Mouse (Mus musculus) midbrain, embryonic 13.5 days (tissue): ENCODE data around the gene Mgat1. TPM values are rescaled to one million over a fixed set of nuclear protein-coding genes. Genes with fewer than 3 reads are reported as not detected.
"Not testable (repeated sequence)": the region's sequence is repeated elsewhere in the genome, so short reads cannot be mapped to it uniquely, and the experiment has no call there.

Experiments
- ATAC-seq: fragments of 200-750 bp; cut with Nextera tagmentation; 2 replicates; pipeline ENCODE4 v1.8.0; 2017; ENCODE audit warnings: mild to moderate bottlenecking, moderate TSS enrichment, moderate library complexity
- H3K27ac ChIP-seq: fragments of 300-500 bp; sonication (generic); 2 replicates; pipeline ENCODE4 v1.5.1; 2015; ENCODE audit warnings: inconsistent platforms, mild to moderate bottlenecking, moderate library complexity
- H3K27me3 ChIP-seq: fragments of 300-500 bp; sonication (generic); 2 replicates; pipeline ENCODE4 v1.6.1; 2015; ENCODE audit warnings: mild to moderate bottlenecking, inconsistent platforms
- H3K36me3 ChIP-seq: fragments of 300-500 bp; sonication (generic); 2 replicates; pipeline ENCODE4 v1.6.1; 2015; ENCODE audit warnings: mild to moderate bottlenecking, inconsistent platforms
- H3K4me1 ChIP-seq: fragments of 300-500 bp; sonication (generic); replicated peaks from 2 replicates; pipeline ENCODE4 v1.6.1; 2015; ENCODE audit warnings: inconsistent platforms
- H3K4me2 ChIP-seq: fragments of 300-500 bp; sonication (generic); replicated peaks from 2 replicates; pipeline ENCODE4 v1.6.1; 2015; ENCODE audit warnings: moderate library complexity, mild to moderate bottlenecking, inconsistent platforms
- H3K4me3 ChIP-seq: fragments of 300-500 bp; sonication (generic); replicated peaks from 2 replicates; pipeline ENCODE4 v1.5.1; 2015; ENCODE audit warnings: mild to moderate bottlenecking, inconsistent platforms
- H3K9ac ChIP-seq: fragments of 300-500 bp; sonication (generic); replicated peaks from 2 replicates; pipeline ENCODE4 v1.6.1; 2015; ENCODE audit warnings: mild to moderate bottlenecking, inconsistent platforms
- H3K9me3 ChIP-seq: fragments of 300-500 bp; sonication (generic); 2 replicates; pipeline ENCODE4 v1.6.1; 2016; ENCODE audit warnings: mild to moderate bottlenecking, inconsistent platforms
- WGBS: fragments of 180-500 bp; shearing (Covaris S2); methylation state at CpG from one replicate; pipeline ENCODE4 v1.1.7; 2015; 5-methylcytosine and 5-hydroxymethylcytosine counted together
- polyA plus RNA-seq: library from polyadenylated mRNA; unstranded; fragments of >200 nt; fragmentation: Nextera tagmentation; extraction: Ambion mirVana; gene quantifications from 2 replicates; pipeline ENCODE4 v1.2.1, GENCODE M21; 2015

The Mgat1 gene
- polyA plus RNA-seq, 1 experiment from 2014 or later = 32.1 TPM

GRCm38 (mm10) chr11:49267970-49268579 is 24.1 kb downstream of the Mgat1 start:
- Histone ChIP-seq H3K27ac (no peak overlapping the region), H3K4me2 (no peak overlapping the region), H3K27me3 (no peaks in the 10 kb centered on the region), H3K9ac (no peak overlapping the region), H3K4me3 (no peak overlapping the region), H3K9me3 (no peaks in the 10 kb centered on the region), H3K4me1 (no peaks in the 10 kb centered on the region), H3K36me3 (peaks cover 7% of the 10 kb centered on the region; the same call in 1 of the 2 replicates)
- ATAC-seq = no peak
- 85% methylated on average over 15 of the region's 15 CpGs for WGBS

GRCm38 (mm10) chr11:49269761-49270160 is 25.8 kb downstream of the Mgat1 start:
- ATAC-seq = no peak
- H3K9ac ChIP-seq = no peak overlapping the region
- H3K4me2 ChIP-seq = no peak overlapping the region
- H3K4me3 ChIP-seq = no peak overlapping the region
- WGBS = 95% methylated on average over 9 of the region's 9 CpGs
- peaks cover 6% of the 10 kb centered on the region; the same call in 1 of the 2 replicates for H3K4me1 ChIP-seq
- H3K27ac ChIP-seq = no peak overlapping the region
- no peaks in the 10 kb centered on the region for H3K9me3 ChIP-seq
- 0 out of 2 replicates have a peak, but pooled peaks cover 2% of the 10 kb centered on the region for H3K36me3 ChIP-seq
- H3K27me3 ChIP-seq = no peaks in the 10 kb centered on the region

- Histone ChIP-seq H3K9me3 (no peaks in the 10 kb centered on the region), H3K27me3 (no peaks in the 10 kb centered on the region), H3K27ac (no peak overlapping the region), H3K4me1 (peaks cover 6% of the 10 kb centered on the region; the same call in 1 of the 2 replicates), H3K4me3 (no peak overlapping the region), H3K36me3 (no peaks in the 10 kb centered on the region), H3K4me2 (no peak overlapping the region), H3K9ac (no peak overlapping the region)
- WGBS = 90% methylated on average over 4 of the region's 4 CpGs
- no peak for ATAC-seq
Measured at GRCm38 (mm10) chr11:49270368-49270767, 26.4 kb downstream of the Mgat1 start.

- H3K36me3 ChIP-seq = no peaks in the 10 kb centered on the region
- no peaks in the 10 kb centered on the region for H3K9me3 ChIP-seq
Measured at GRCm38 (mm10) chr11:49271334-49271733, 27.3 kb downstream of the Mgat1 start.

GRCm38 (mm10) chr11:49273834-49274519 is 30.0 kb downstream of the Mgat1 start:
- Histone ChIP-seq H3K36me3 (no peaks in the 10 kb centered on the region), H3K4me1 (peaks cover 6% of the 10 kb centered on the region; the same call in 1 of the 2 replicates), H3K27ac (no peak overlapping the region), H3K9me3 (no peaks in the 10 kb centered on the region), H3K4me2 (no peak overlapping the region; the same call in 1 of the 2 replicates), H3K9ac (0 out of 2 replicates have a peak overlapping the region, but pooled peaks have one; percentile 1), H3K4me3 (no peak overlapping the region), H3K27me3 (no peaks in the 10 kb centered on the region)
- WGBS = 62% methylated on average over 11 of the region's 11 CpGs
- ATAC-seq = peak; percentile 72

More at GRCm38 (mm10) chr11:49271334-49271733, 27.3 kb downstream of the Mgat1 start:
- Histone ChIP-seq H3K27me3 (no peaks in the 10 kb centered on the region), H3K4me2 (no peak overlapping the region), H3K4me1 (peaks cover 6% of the 10 kb centered on the region; the same call in 1 of the 2 replicates), H3K4me3 (no peak overlapping the region), H3K9ac (no peak overlapping the region), H3K27ac (no peak overlapping the region)
- peak; percentile 46; the same call in 1 of the 2 replicates for ATAC-seq
- 31% methylated on average over 7 of the region's 7 CpGs for WGBS

GRCm38 (mm10) chr11:49278222-49278621 is 34.2 kb downstream of the Mgat1 start, which contains the start of gene Olfr1393:
Olfr1393 (plus strand) TSS chr11:49278304.
- H3K9me3 ChIP-seq = no peaks in the 10 kb centered on the region
- peaks cover 6% of the 10 kb centered on the region; the same call in 1 of the 2 replicates for H3K4me1 ChIP-seq
- ATAC-seq = no peak
- H3K27ac ChIP-seq = no peak within 1 kb of the TSS
- 78% methylated on average over 3 of the region's 3 CpGs for WGBS
- no peak within 1 kb of the TSS for H3K4me2 ChIP-seq
- no peaks in the 10 kb centered on the region for H3K36me3 ChIP-seq
- no peaks in the 10 kb centered on the region for H3K27me3 ChIP-seq
- no peak within 1 kb of the TSS for H3K4me3 ChIP-seq
- H3K9ac ChIP-seq = no peak within 1 kb of the TSS

GRCm38 (mm10) chr11:49284982-49285381 is 41.0 kb downstream of the Mgat1 start, which contains the start of gene Olfr1392:
Olfr1392 (plus strand) TSS chr11:49285282.
- WGBS = 47% methylated on average over 1 of the region's 1 CpGs
- not testable (repeated sequence) for H3K27me3 ChIP-seq, H3K9me3 ChIP-seq, H3K4me2 ChIP-seq, H3K4me1 ChIP-seq, H3K4me3 ChIP-seq, H3K9ac ChIP-seq, H3K27ac ChIP-seq, H3K36me3 ChIP-seq, ATAC-seq

- 85% methylated on average over 2 of the region's 2 CpGs for WGBS
- no peak overlapping the region for H3K27ac ChIP-seq
Measured at GRCm38 (mm10) chr11:49287251-49287650, 43.3 kb downstream of the Mgat1 start.

GRCm38 (mm10) chr11:49292777-49293176 is 48.8 kb downstream of the Mgat1 start:
- no peak overlapping the region for H3K4me3 ChIP-seq
- H3K27ac ChIP-seq = no peak overlapping the region
- H3K36me3 ChIP-seq = no peaks in the 10 kb centered on the region
- H3K9ac ChIP-seq = no peak overlapping the region
- H3K27me3 ChIP-seq = no peaks in the 10 kb centered on the region
- 55% methylated on average over 3 of the region's 3 CpGs for WGBS
- H3K4me2 ChIP-seq = no peak overlapping the region
- no peak for ATAC-seq
- H3K4me1 ChIP-seq = 0 out of 2 replicates have a peak, but pooled peaks cover 3% of the 10 kb centered on the region
- no peaks in the 10 kb centered on the region for H3K9me3 ChIP-seq

More at GRCm38 (mm10) chr11:49287251-49287650, 43.3 kb downstream of the Mgat1 start:
- H3K9ac ChIP-seq = no peak overlapping the region
- H3K36me3 ChIP-seq = no peaks in the 10 kb centered on the region
- no peak overlapping the region for H3K4me3 ChIP-seq
- H3K4me1 ChIP-seq = no peaks in the 10 kb centered on the region
- ATAC-seq = no peak
- no peak overlapping the region for H3K4me2 ChIP-seq
- H3K9me3 ChIP-seq = no peaks in the 10 kb centered on the region; the same call in 1 of the 2 replicates
- no peaks in the 10 kb centered on the region for H3K27me3 ChIP-seq

GRCm38 (mm10) chr11:49304441-49304840 is 60.5 kb downstream of the Mgat1 start, which contains the start of gene Olfr10:
Olfr10 (plus strand) TSS chr11:49304741.
- Histone ChIP-seq H3K4me2 (no peak within 1 kb of the TSS), H3K9me3 (no peaks in the 10 kb centered on the region), H3K27ac (no peak within 1 kb of the TSS), H3K36me3 (no peaks in the 10 kb centered on the region), H3K27me3 (no peaks in the 10 kb centered on the region), H3K4me1 (no peaks in the 10 kb centered on the region), H3K4me3 (no peak within 1 kb of the TSS), H3K9ac (no peak within 1 kb of the TSS)
- ATAC-seq = no peak

- not testable (repeated sequence) for H3K36me3 ChIP-seq, H3K9ac ChIP-seq, H3K27ac ChIP-seq, ATAC-seq, H3K4me1 ChIP-seq, H3K9me3 ChIP-seq, H3K4me3 ChIP-seq, H3K27me3 ChIP-seq, H3K4me2 ChIP-seq
- WGBS = 84% methylated on average over 5 of the region's 5 CpGs
Measured at GRCm38 (mm10) chr11:49308547-49308946, 64.6 kb downstream of the Mgat1 start.
